Comparison of ENCODE assay signal across 9 mouse cellular contexts in genomic region chr13:116711148-116711865, GRCm38 (mm10).
A peak's percentile ranks its signal among the peaks of the same experiment; 100 is the strongest.
DNase-seq lines count a peak whose midpoint lies in the region; ATAC-seq lines count a peak whose summit lies in the region.
"Had no signal": no experiment of that assay in that cellular context is flagged by ENCODE, and none has a peak within 500 bp of the region (broad histone marks: within the 10 kb centered on the region; RNA-seq: fewer than 3 reads in every experiment).

No protein-coding gene starts in this region.

- peaks cover 47% of the 10 kb centered on the region for H3K27me3 ChIP-seq in heart, embryonic 11.5 days (ENCODE audit: control insufficient read depth, insufficient read depth, low read length)
- H3K27me3 ChIP-seq in midbrain, embryonic 10.5 days (ENCODE audit: low read depth, poor library complexity, severe bottlenecking) = peaks cover 95% of the 10 kb centered on the region

- H3K9me3 ChIP-seq in heart, embryonic 11.5 days (replicated peaks; ENCODE audit: control insufficient read depth, low read length) = no peaks in the 10 kb centered on the region
- no peaks in the 10 kb centered on the region for H3K9me3 ChIP-seq in midbrain, embryonic 10.5 days (replicated peaks)

- no peak overlapping the region for H3K27ac ChIP-seq in heart, embryonic 11.5 days (ENCODE audit: low read depth, low read length)
- H3K27ac ChIP-seq in midbrain, embryonic 10.5 days (replicated peaks) = peak overlapping the region; percentile 17; the same call in 1 of the 2 replicates

- intact Hi-C loops in heart, postnatal 14 days (cut with DNase I) = loop anchor here (5.0 to 10.0 kb wide), 5 partner anchors 399 to 1877 kb away; partner anchors contain the start of genes Gm49395 and Itga1

- H3K4me2 ChIP-seq in heart, embryonic 11.5 days = peak overlapping the region; percentile 89

- H3K4me1 ChIP-seq in heart, embryonic 11.5 days (ENCODE audit: control insufficient read depth, insufficient read depth, low read length) = peaks cover 9% of the 10 kb centered on the region; the same call in 1 of the 2 replicates
- peaks cover 50% of the 10 kb centered on the region for H3K4me1 ChIP-seq in midbrain, embryonic 10.5 days

- WGBS in heart, embryonic 11.5 days (ENCODE audit: insufficient replicate concordance) = 2% methylated on average over 22 of the region's 22 CpGs
- under 1% methylated on average over 22 of the region's 22 CpGs for WGBS in midbrain, embryonic 10.5 days

- H3K36me3 ChIP-seq in heart, embryonic 11.5 days (ENCODE audit: control insufficient read depth, insufficient read depth, low read length) = no peaks in the 10 kb centered on the region
- no peaks in the 10 kb centered on the region for H3K36me3 ChIP-seq in midbrain, embryonic 10.5 days
- H3K36me3 ChIP-seq: G1E had no signal

- ATAC-seq in heart, embryonic 11.5 days (replicated peaks; ENCODE audit: insufficient number of reproducible peaks, low FRiP score, low TSS enrichment) = no peak
- peak; percentile 67 to 74 for ATAC-seq in hematopoietic stem cell, adult 5-6 weeks (replicated peaks in 1 of 2; ENCODE audit: insufficient read depth in 1 of 2, low FRiP score in 2 of 2, low TSS enrichment in 1 of 2, low read depth in 1 of 2, poor library complexity in 2 of 2, severe bottlenecking in 2 of 2)

- H3K4me3 ChIP-seq in heart, embryonic 11.5 days (ENCODE audit: low read depth, low read length) = peak overlapping the region; percentile 46
- peak overlapping the region; percentile 48 for H3K4me3 ChIP-seq in midbrain, embryonic 10.5 days

- no peak for DNase-seq in heart, postnatal 14 days
- DNase-seq in NIH3T3 (ENCODE audit: low read depth) = peak; percentile 8
- peak; percentile 50 for DNase-seq in midbrain, embryonic 10.5 days (ENCODE audit: low spot score)
- DNase-seq in urinary bladder, postnatal 25 days (ENCODE audit: low spot score) = no peak
- no peak for DNase-seq in left cerebral cortex, adult 9 months (ENCODE audit: low spot score in 2 of 2)
- DNase-seq in gastrocnemius, adult 18-20 months (ENCODE audit: low spot score) = no peak

- H3K9ac ChIP-seq in heart, embryonic 11.5 days (ENCODE audit: low read depth, low read length) = peak overlapping the region; percentile 49

Comparison
In these comparisons a context has a peak if more than half of its experiments do, and no peak if none do; other contexts are left out.
1. DNase-seq: peak in NIH3T3 (single experiment) and midbrain, embryonic 10.5 days (single experiment); none in heart, postnatal 14 days (0 of 2), urinary bladder, postnatal 25 days (single experiment), left cerebral cortex, adult 9 months (0 of 2) and gastrocnemius, adult 18-20 months (single experiment).